8 mouse cellular contexts compared by ENCODE assay signal in genomic region chrX:167382854-167383186, GRCm38 (mm10). TPM values are rescaled to one million over a fixed set of nuclear protein-coding genes. Genes with fewer than 3 reads are reported as not detected.
DNase-seq lines count a peak whose midpoint lies in the region; ATAC-seq and TF ChIP-seq lines count a peak whose summit lies in the region.

No protein-coding gene starts in this region.

- H3K4me3 ChIP-seq in erythroblast, embryonic 14.5 days (replicated peaks), result peak overlapping the region; percentile 70
- H3K4me3 ChIP-seq in thymus, adult 2 months (ENCODE audit: control insufficient read depth, insufficient read depth, low read length), result peak overlapping the region; percentile 94
- H3K4me3 ChIP-seq in limb, embryonic 15.5 days, result peak overlapping the region; percentile 55
- peak overlapping the region; percentile 99 for H3K4me3 ChIP-seq in small intestine, adult 2 months (ENCODE audit: low read depth, low read length)

- H3K9me3 ChIP-seq in erythroblast, embryonic 14.5 days (ENCODE audit: control insufficient read depth, low read length), result peaks cover 5% of the 10 kb centered on the region
- H3K9me3 ChIP-seq in limb, embryonic 15.5 days, result no peaks in the 10 kb centered on the region

- ATAC-seq in erythroblast, adult 5-6 weeks (replicated peaks; ENCODE audit: low FRiP score, poor library complexity, severe bottlenecking), result no peak
- 0 out of 2 replicates have a peak, but pooled peaks have one; percentile 19 for ATAC-seq in limb, embryonic 15.5 days (ENCODE audit: insufficient number of reproducible peaks, low FRiP score, low TSS enrichment, low read depth)

- peak overlapping the region; percentile 59 for H3K4me2 ChIP-seq in limb, embryonic 15.5 days

- peaks cover 17% of the 10 kb centered on the region for H3K4me1 ChIP-seq in erythroblast, embryonic 14.5 days (ENCODE audit: control insufficient read depth)
- H3K4me1 ChIP-seq in thymus, adult 2 months (replicated peaks; ENCODE audit: control insufficient read depth, insufficient read depth, low read length), result peaks cover 13% of the 10 kb centered on the region; the same call in 1 of the 2 replicates
- no peaks in the 10 kb centered on the region for H3K4me1 ChIP-seq in limb, embryonic 15.5 days
- H3K4me1 ChIP-seq in small intestine, adult 2 months (ENCODE audit: control insufficient read depth, insufficient read depth, insufficient read length, low read length), result peaks cover 4% of the 10 kb centered on the region; the same call in 1 of the 2 replicates

- TF ChIP-seq POLR2A in thymus, adult 2 months (IDR thresholded peaks at IDR 0.05; ENCODE audit: control insufficient read depth, extremely low read depth, insufficient read depth, low read length, poor library complexity), result no peak
- TF ChIP-seq POLR2A in small intestine, adult 2 months (IDR thresholded peaks at IDR 0.05; ENCODE audit: low read depth, low read length), result no peak

- H3K9ac ChIP-seq in limb, embryonic 15.5 days, result no peak overlapping the region

- H3K27ac ChIP-seq in thymus, adult 2 months (ENCODE audit: control insufficient read depth, insufficient read depth, low read length), result peak overlapping the region; percentile 70
- H3K27ac ChIP-seq in limb, embryonic 15.5 days, result no peak overlapping the region
- H3K27ac ChIP-seq in small intestine, adult 2 months (ENCODE audit: insufficient read depth, low read depth, low read length), result no peak overlapping the region

- no peak for DNase-seq in thymus, adult 2 months
- no peak for DNase-seq in thymus, postnatal 36 days
- no peak for DNase-seq in urinary bladder, postnatal 25 days (ENCODE audit: low spot score)
- DNase-seq in right cerebral cortex, postnatal 14 days, result no peak

- no peak for TF ChIP-seq CTCF in thymus, adult 2 months (IDR thresholded peaks at IDR 0.05; ENCODE audit: borderline replicate concordance, control insufficient read depth, extremely low read depth, insufficient read depth, low read length, poor library complexity)
- no peak for TF ChIP-seq CTCF in small intestine, adult 2 months (IDR thresholded peaks at IDR 0.05; ENCODE audit: extremely low read depth, insufficient read length, insufficient replicate concordance, low read depth, low read length)

- WGBS in thymus, adult 2 months, result 14% methylated on average over 7 of the region's 7 CpGs
- WGBS in limb, embryonic 15.5 days, result 41% methylated on average over 7 of the region's 7 CpGs
- 31% methylated on average over 7 of the region's 7 CpGs for WGBS in small intestine, adult 2 months

- no peaks in the 10 kb centered on the region for H3K36me3 ChIP-seq in erythroblast, embryonic 14.5 days (ENCODE audit: control insufficient read depth)
- peaks cover 4% of the 10 kb centered on the region; the same call in 1 of the 2 replicates for H3K36me3 ChIP-seq in thymus, adult 2 months (ENCODE audit: control insufficient read depth, insufficient read depth, low read length)
- H3K36me3 ChIP-seq in limb, embryonic 15.5 days, result no peaks in the 10 kb centered on the region
- H3K36me3 ChIP-seq in small intestine, adult 2 months (ENCODE audit: control insufficient read depth, insufficient read depth, low read length), result no peaks in the 10 kb centered on the region

- peaks cover 5% of the 10 kb centered on the region; the same call in 1 of the 2 replicates for H3K27me3 ChIP-seq in erythroblast, embryonic 14.5 days (ENCODE audit: control insufficient read depth)
- H3K27me3 ChIP-seq in thymus, adult 2 months (ENCODE audit: control insufficient read depth, insufficient read depth, low read length), result no peaks in the 10 kb centered on the region
- H3K27me3 ChIP-seq in limb, embryonic 15.5 days, result peaks cover 18% of the 10 kb centered on the region
- no peaks in the 10 kb centered on the region for H3K27me3 ChIP-seq in small intestine, adult 2 months (ENCODE audit: control insufficient read depth, insufficient read depth, low read length)

RNA-seq across cellular contexts. Expression of gene Prps2, which starts 0.3 kb away (rescaled TPM):
- polyA plus RNA-seq in erythroblast, embryonic 14.5 days (2012), result 0.24 and 0.42 TPM in 2 replicates
- total RNA-seq in erythroblast, adult 5-6 weeks (2015; ENCODE audit: low replicate concordance), result 8.8 and 11.7 TPM in 2 replicates
- total RNA-seq in erythroblast, adult 5-6 weeks (2017; ENCODE audit: low replicate concordance), result 2.9 and 9.7 TPM in 2 replicates
- 141 and 187 TPM in 2 replicates for polyA plus RNA-seq in thymus, adult 2 months (2012; rRNA removed)
- 15.7 and 16.2 TPM in 2 replicates for polyA plus RNA-seq in limb, embryonic 15.5 days (2015; fragmentation: Nextera tagmentation; extraction: Ambion mirVana)
- polyA plus RNA-seq in small intestine, adult 2 months (2012; rRNA removed), result 8.3 and 12.8 TPM in 2 replicates

RNA-seq across cellular contexts. Expression of gene Tlr7, which starts 52.5 kb away (rescaled TPM):
- polyA plus RNA-seq in erythroblast, embryonic 14.5 days (2012), result not detected in 2 replicates
- 11.1 and 36.7 TPM in 2 replicates for total RNA-seq in erythroblast, adult 5-6 weeks (2015; ENCODE audit: low replicate concordance)
- 3.5 and 16.2 TPM in 2 replicates for total RNA-seq in erythroblast, adult 5-6 weeks (2017; ENCODE audit: low replicate concordance)
- 1.8 and 2.5 TPM in 2 replicates for polyA plus RNA-seq in thymus, adult 2 months (2012; rRNA removed)
- polyA plus RNA-seq in limb, embryonic 15.5 days (2015; fragmentation: Nextera tagmentation; extraction: Ambion mirVana), result 0.91 and 0.98 TPM in 2 replicates
- polyA plus RNA-seq in small intestine, adult 2 months (2012; rRNA removed), result 0.04 and 0.06 TPM in 2 replicates
